29 mouse cellular contexts compared by ENCODE assay signal in genomic region chr10:16962463-16962862, GRCm38 (mm10).
DNase-seq lines count a peak whose midpoint lies in the region; ATAC-seq and TF ChIP-seq lines count a peak whose summit lies in the region.
"Had no signal": no experiment of that assay in that cellular context is flagged by ENCODE, and none has a peak within 500 bp of the region (broad histone marks: within the 10 kb centered on the region; RNA-seq: fewer than 3 reads in every experiment).

No protein-coding gene starts in this region.

- no peak for TF ChIP-seq CTCF in kidney, adult 2 months (conservative IDR thresholded peaks at IDR 0.05; ENCODE audit: insufficient read depth, insufficient read length, low read depth, low read length)

- no peak overlapping the region for H3K27ac ChIP-seq in kidney, adult 2 months (ENCODE audit: insufficient read depth, low read depth, low read length)
- H3K27ac ChIP-seq in lung, embryonic 16.5 days (ENCODE audit: low read length): no peak overlapping the region
- H3K27ac ChIP-seq: gastrocnemius, adult 2 months; heart, adult 2 months; heart, embryonic 13.5 days; hindbrain, embryonic 14.5 days; liver, embryonic 12.5 days; midbrain, embryonic 12.5 days; neural tube, embryonic 13.5 days; stomach, postnatal 0 days had no signal

- H3K4me3 ChIP-seq in kidney, adult 2 months (ENCODE audit: insufficient read depth, low read depth, low read length): no peak overlapping the region
- H3K4me3 ChIP-seq in lung, embryonic 16.5 days (ENCODE audit: low read length): no peak overlapping the region
- H3K4me3 ChIP-seq: gastrocnemius, adult 2 months; heart, adult 2 months; heart, embryonic 13.5 days; liver, embryonic 12.5 days; midbrain, embryonic 12.5 days; neural tube, embryonic 13.5 days had no signal

- H3K36me3 ChIP-seq in kidney, adult 2 months (ENCODE audit: control insufficient read depth, insufficient read depth, low read length): no peaks in the 10 kb centered on the region
- no peaks in the 10 kb centered on the region for H3K36me3 ChIP-seq in lung, embryonic 16.5 days (ENCODE audit: control insufficient read depth, insufficient read depth, low read length)
- H3K36me3 ChIP-seq: heart, embryonic 13.5 days; liver, embryonic 12.5 days; midbrain, embryonic 12.5 days; neural tube, embryonic 13.5 days had no signal

- no peak overlapping the region for H3K9ac ChIP-seq in lung, embryonic 16.5 days (ENCODE audit: low read length)
- H3K9ac ChIP-seq: heart, embryonic 13.5 days; hindbrain, embryonic 14.5 days; liver, embryonic 12.5 days; liver, postnatal 0 days; midbrain, embryonic 12.5 days; neural tube, embryonic 13.5 days had no signal

- WGBS in kidney, adult 2 months: 52% methylated on average over 2 of the region's 2 CpGs
- WGBS in lung, embryonic 16.5 days: 38% methylated on average over 2 of the region's 2 CpGs

- H3K4me2 ChIP-seq in lung, embryonic 16.5 days (ENCODE audit: low read depth, low read length): no peak overlapping the region
- H3K4me2 ChIP-seq: heart, embryonic 13.5 days; hindbrain, embryonic 14.5 days; liver, embryonic 12.5 days; midbrain, embryonic 12.5 days; neural tube, embryonic 13.5 days had no signal

- no peak for TF ChIP-seq POLR2A in kidney, adult 2 months (IDR thresholded peaks at IDR 0.05; ENCODE audit: low read depth, low read length)

- no peaks in the 10 kb centered on the region for H3K9me3 ChIP-seq in lung, embryonic 16.5 days (ENCODE audit: control insufficient read depth, low read length)
- H3K9me3 ChIP-seq: heart, embryonic 13.5 days; liver, embryonic 12.5 days; midbrain, embryonic 12.5 days; neural tube, embryonic 13.5 days had no signal

- H3K4me1 ChIP-seq in kidney, adult 2 months (ENCODE audit: control insufficient read depth, insufficient read depth, low read length): no peaks in the 10 kb centered on the region
- H3K4me1 ChIP-seq in lung, embryonic 16.5 days (replicated peaks; ENCODE audit: control insufficient read depth, insufficient read depth, low read length): no peaks in the 10 kb centered on the region
- H3K4me1 ChIP-seq: liver, embryonic 12.5 days; midbrain, embryonic 12.5 days; neural tube, embryonic 13.5 days had no signal

- DNase-seq in kidney, adult 2 months: peak; percentile 33
- no peak for DNase-seq in kidney, postnatal 10 days
- DNase-seq in lung, postnatal 10 days: no peak
- peak; percentile 80 for DNase-seq in Muller cell, postnatal 12 days (ENCODE audit: inconsistent ontology term)
- DNase-seq in yolk sac, embryonic 10.5 days (ENCODE audit: low spot score): peak; percentile 7
- no peak for DNase-seq in testis, postnatal 14 days (ENCODE audit: low spot score)
- DNase-seq: adrenal gland, adult 8-10 months; B cell, adult 2 months; cerebellum, adult 2 months; cerebellum, postnatal 14 days; gastrocnemius, adult 2 months; gastrocnemius, postnatal 36 days; heart, adult 2 months; heart, postnatal 10 days; layer of hippocampus, postnatal 36 days; left cerebral cortex, postnatal 4 days; liver, postnatal 0 days; right cerebral cortex, postnatal 4 days; thymus, adult 2 months; thymus, postnatal 36 days had no signal

- ATAC-seq in lung, embryonic 16.5 days (ENCODE audit: low read depth): 0 out of 2 replicates have a peak, but pooled peaks have one; percentile 52
- ATAC-seq: forebrain, embryonic 14.5 days; intestine, postnatal 0 days; liver, embryonic 12.5 days; liver, postnatal 0 days had no signal

- H3K27me3 ChIP-seq in kidney, adult 2 months (replicated peaks; ENCODE audit: control insufficient read depth, insufficient read depth, low read length): no peaks in the 10 kb centered on the region
- no peaks in the 10 kb centered on the region for H3K27me3 ChIP-seq in lung, embryonic 16.5 days (ENCODE audit: control insufficient read depth, insufficient read depth, low read depth, low read length)
- H3K27me3 ChIP-seq: heart, embryonic 13.5 days; liver, embryonic 12.5 days; midbrain, embryonic 12.5 days; neural tube, embryonic 13.5 days had no signal

Comparison
In these comparisons a context has a peak if more than half of its experiments do, and no peak if none do; other contexts are left out.
1. DNase-seq: peak in kidney, adult 2 months (single experiment), Muller cell, postnatal 12 days (single experiment) and yolk sac, embryonic 10.5 days (single experiment); none in kidney, postnatal 10 days (single experiment), lung, postnatal 10 days (single experiment) and testis, postnatal 14 days (single experiment).